Mouse (Mus musculus) stomach, embryonic 14.5 days (tissue): Measurements from ENCODE around the gene Srxn1. TPM values are rescaled to one million over a fixed set of nuclear protein-coding genes. Genes with fewer than 3 reads are reported as not detected.

Experiments used
- ATAC-seq: fragments of 200-750 bp; cut with Nextera tagmentation; 2 replicates; pipeline ENCODE4 v1.8.0; 2017; ENCODE audit warnings: low read depth, moderate TSS enrichment; ENCODE audit not compliant: insufficient number of reproducible peaks, insufficient read depth, low FRiP score
- H3K27ac ChIP-seq: fragments of 300-500 bp; sonication (generic); 2 replicates; pipeline ENCODE4 v1.5.1; 2014; ENCODE audit warnings: mild to moderate bottlenecking, low read length, moderate library complexity, mixed read lengths
- H3K27me3 ChIP-seq: fragments of 300-500 bp; sonication (generic); 2 replicates; pipeline ENCODE4 v1.6.1; 2014; ENCODE audit warnings: low read length, control low read depth, mixed read lengths; ENCODE audit not compliant: control insufficient read depth, insufficient read depth
- H3K36me3 ChIP-seq: fragments of 300-500 bp; sonication (generic); 2 replicates; pipeline ENCODE4 v1.6.1; 2014; ENCODE audit warnings: mild to moderate bottlenecking, control low read depth, low read length, moderate library complexity, mixed read lengths; ENCODE audit not compliant: control insufficient read depth, insufficient read depth
- H3K4me1 ChIP-seq: fragments of 300-500 bp; sonication (generic); 2 replicates; pipeline ENCODE4 v1.6.1; 2014; ENCODE audit warnings: low read length, control low read depth, mixed read lengths; ENCODE audit not compliant: control insufficient read depth, insufficient read depth
- H3K4me2 ChIP-seq: fragments of 300-500 bp; sonication (generic); replicated peaks from 2 replicates; pipeline ENCODE4 v1.6.1; 2014; ENCODE audit warnings: low read depth, low read length, control low read depth
- H3K4me3 ChIP-seq: fragments of 300-500 bp; sonication (generic); 2 replicates; pipeline ENCODE4 v1.5.1; 2014; ENCODE audit warnings: low read depth, low read length, control low read depth
- H3K9ac ChIP-seq: fragments of 300-500 bp; sonication (generic); replicated peaks from 2 replicates; pipeline ENCODE4 v1.6.1; 2014; ENCODE audit warnings: low read depth, mild to moderate bottlenecking, control low read depth, low read length, moderate library complexity, mixed read lengths
- H3K9me3 ChIP-seq: fragments of 300-500 bp; sonication (generic); 2 replicates; pipeline ENCODE4 v1.6.1; 2016; ENCODE audit warnings: low read depth, low read length, control low read depth; ENCODE audit not compliant: control insufficient read depth
- WGBS: fragments of 180-500 bp; shearing (Covaris S2); extraction: QIAGEN DNeasy Blood & Tissue Kit; methylation state at CpG from one replicate; pipeline ENCODE4 v1.1.7; 2014; 5-methylcytosine and 5-hydroxymethylcytosine counted together
- polyA plus RNA-seq: library from polyadenylated mRNA; unstranded; fragments of >200 nt; fragmentation: Nextera tagmentation; extraction: Ambion mirVana; gene quantifications from 2 replicates; pipeline ENCODE4 v1.2.1, GENCODE M21; 2014

Gene Srxn1
- polyA plus RNA-seq, 1 experiment from 2014 or later = 7.6 TPM

- H3K4me3 ChIP-seq = no peak overlapping the region
- ATAC-seq = no peak
- H3K9ac ChIP-seq = no peak overlapping the region
- no peaks in the 10 kb centered on the region for H3K9me3 ChIP-seq
- H3K4me2 ChIP-seq = no peak overlapping the region
- 72% methylated on average over 10 of the region's 10 CpGs for WGBS
- no peaks in the 10 kb centered on the region; the same call in 1 of the 2 replicates for H3K27me3 ChIP-seq
- no peaks in the 10 kb centered on the region for H3K36me3 ChIP-seq
- H3K4me1 ChIP-seq = peaks cover 20% of the 10 kb centered on the region
- no peak overlapping the region for H3K27ac ChIP-seq
Measured at GRCm38 (mm10) chr2:152139191-152139987, 34.1 kb downstream of the Srxn1 start.

GRCm38 (mm10) chr2:152140941-152141340 lies 35.6 kb downstream of the Srxn1 start:
- H3K4me1 ChIP-seq = peaks cover 20% of the 10 kb centered on the region
- H3K4me3 ChIP-seq = no peak overlapping the region
- no peaks in the 10 kb centered on the region for H3K9me3 ChIP-seq
- no peaks in the 10 kb centered on the region for H3K36me3 ChIP-seq
- no peak for ATAC-seq
- 43% methylated on average over 11 of the region's 11 CpGs for WGBS
- no peak overlapping the region for H3K4me2 ChIP-seq
- no peak overlapping the region for H3K9ac ChIP-seq
- H3K27me3 ChIP-seq = no peaks in the 10 kb centered on the region; the same call in 1 of the 2 replicates
- H3K27ac ChIP-seq = no peak overlapping the region

- Histone ChIP-seq H3K9ac (no peak overlapping the region), H3K27me3 (no peaks in the 10 kb centered on the region; the same call in 1 of the 2 replicates), H3K36me3 (no peaks in the 10 kb centered on the region), H3K4me2 (peak overlapping the region; percentile 88), H3K27ac (peak overlapping the region; percentile 2; the same call in 1 of the 2 replicates), H3K4me1 (peaks cover 20% of the 10 kb centered on the region), H3K9me3 (no peaks in the 10 kb centered on the region), H3K4me3 (peak overlapping the region; percentile 32)
- WGBS = 57% methylated on average over 1 of the region's 1 CpGs
- ATAC-seq = no peak
Measured at GRCm38 (mm10) chr2:152141491-152141890, 36.2 kb downstream of the Srxn1 start.

GRCm38 (mm10) chr2:152142046-152142445 lies 36.7 kb downstream of the Srxn1 start:
- no peaks in the 10 kb centered on the region for H3K9me3 ChIP-seq
- no peak overlapping the region; the same call in 1 of the 2 replicates for H3K9ac ChIP-seq
- H3K36me3 ChIP-seq = no peaks in the 10 kb centered on the region
- H3K4me3 ChIP-seq = peak overlapping the region; percentile 32
- H3K4me1 ChIP-seq = peaks cover 20% of the 10 kb centered on the region
- H3K27me3 ChIP-seq = no peaks in the 10 kb centered on the region; the same call in 1 of the 2 replicates
- peak; percentile 82; the same call in 1 of the 2 replicates for ATAC-seq
- peak overlapping the region; percentile 88 for H3K4me2 ChIP-seq
- H3K27ac ChIP-seq = peak overlapping the region; percentile 2; the same call in 1 of the 2 replicates
- under 1% methylated on average over 13 of the region's 13 CpGs for WGBS

GRCm38 (mm10) chr2:152142571-152142970 lies 37.3 kb downstream of the Srxn1 start:
- Histone ChIP-seq H3K9ac (no peak overlapping the region), H3K9me3 (no peaks in the 10 kb centered on the region), H3K4me3 (peak overlapping the region; percentile 32), H3K27ac (no peak overlapping the region), H3K4me2 (peak overlapping the region; percentile 88), H3K27me3 (no peaks in the 10 kb centered on the region; the same call in 1 of the 2 replicates), H3K4me1 (peaks cover 20% of the 10 kb centered on the region), H3K36me3 (no peaks in the 10 kb centered on the region)
- 9% methylated on average over 11 of the region's 11 CpGs for WGBS
- no peak for ATAC-seq

GRCm38 (mm10) chr2:152143279-152144157 lies 38.2 kb downstream of the Srxn1 start, which contains the start of gene Tcf15:
Gene Tcf15, plus strand, starts transcription at chr2:152143561.
- Histone ChIP-seq H3K27me3 (no peaks in the 10 kb centered on the region; the same call in 1 of the 2 replicates), H3K36me3 (no peaks in the 10 kb centered on the region), H3K4me3 (peak within 1 kb of the TSS; percentile 49), H3K4me2 (peak within 1 kb of the TSS; percentile 88), H3K4me1 (peaks cover 20% of the 10 kb centered on the region), H3K9ac (peak within 1 kb of the TSS; percentile 21; the same call in 1 of the 2 replicates), H3K27ac (no peak within 1 kb of the TSS), H3K9me3 (no peaks in the 10 kb centered on the region)
- WGBS = under 1% methylated on average over 113 of the region's 118 CpGs
- peak; percentile 77 for ATAC-seq

GRCm38 (mm10) chr2:152144158-152144450 lies 38.8 kb downstream of the Srxn1 start:
- Histone ChIP-seq H3K4me2 (peak overlapping the region; percentile 88), H3K4me3 (peak overlapping the region; percentile 49), H3K4me1 (peaks cover 20% of the 10 kb centered on the region), H3K9me3 (no peaks in the 10 kb centered on the region), H3K9ac (peak overlapping the region; percentile 21; the same call in 1 of the 2 replicates), H3K36me3 (no peaks in the 10 kb centered on the region), H3K27ac (no peak overlapping the region), H3K27me3 (no peaks in the 10 kb centered on the region; the same call in 1 of the 2 replicates)
- 23% methylated on average over 9 of the region's 9 CpGs for WGBS
- ATAC-seq = no peak

GRCm38 (mm10) chr2:152144501-152144900 lies 39.2 kb downstream of the Srxn1 start:
- Histone ChIP-seq H3K9ac (no peak overlapping the region), H3K27ac (no peak overlapping the region)
- 73% methylated on average over 5 of the region's 5 CpGs for WGBS

More at GRCm38 (mm10) chr2:152144501-152144900, 39.2 kb downstream of the Srxn1 start:
- Histone ChIP-seq H3K9me3 (no peaks in the 10 kb centered on the region), H3K4me1 (peaks cover 20% of the 10 kb centered on the region), H3K36me3 (no peaks in the 10 kb centered on the region), H3K4me2 (peak overlapping the region; percentile 88), H3K4me3 (peak overlapping the region; percentile 49), H3K27me3 (no peaks in the 10 kb centered on the region; the same call in 1 of the 2 replicates)
- ATAC-seq = no peak
